ENCODE assay signal across 9 mouse cellular contexts in the genomic region with DNA sequence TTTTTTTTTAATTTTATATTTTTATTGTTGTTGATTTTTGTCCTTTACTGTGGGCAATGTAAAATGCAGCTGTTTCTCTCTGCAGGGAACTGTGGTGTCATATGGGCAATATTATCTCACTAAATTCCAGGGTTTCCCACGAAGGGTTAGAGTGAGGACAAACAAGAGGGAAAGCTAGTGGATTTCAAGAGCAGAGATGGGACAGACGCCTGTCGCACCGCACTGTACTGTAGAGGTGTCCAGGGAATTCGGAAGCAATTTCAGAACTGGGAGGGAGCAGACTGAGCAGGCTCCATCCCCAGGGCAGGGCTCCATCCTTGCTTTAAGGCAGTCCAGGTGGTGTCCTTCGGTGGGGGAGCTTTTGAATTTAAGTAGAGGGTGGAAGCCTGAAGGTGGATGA. TPM values are rescaled to one million over a fixed set of nuclear protein-coding genes. Genes with fewer than 3 reads are reported as not detected.
DNase-seq lines count a peak whose midpoint lies in the region; ATAC-seq and TF ChIP-seq lines count a peak whose summit lies in the region.
"Had no signal": no experiment of that assay in that cellular context is flagged by ENCODE, and none has a peak within 500 bp of the region (broad histone marks: within the 10 kb centered on the region; RNA-seq: fewer than 3 reads in every experiment).

No protein-coding gene starts in this region.

- peak; percentile 7 for DNase-seq in embryo, embryonic 10.5 days (ENCODE audit: low spot score)
- no peak for DNase-seq in embryo, embryonic 10 days (ENCODE audit: low spot score)
- peak; percentile 19 for DNase-seq in hindbrain, embryonic 11.5 days (ENCODE audit: low spot score)
- no peak for DNase-seq in midbrain, postnatal 0 days (ENCODE audit: low spot score)
- DNase-seq in layer of hippocampus, adult 11-12 months (ENCODE audit: low spot score): no peak
- no peak for DNase-seq in urinary bladder, postnatal 25 days (ENCODE audit: low spot score)

- no peaks in the 10 kb centered on the region for H3K4me1 ChIP-seq in hindbrain, embryonic 11.5 days (replicated peaks; ENCODE audit: control insufficient read depth, insufficient read depth, low read length)
- H3K4me1 ChIP-seq in limb, embryonic 15.5 days: peaks cover 12% of the 10 kb centered on the region
- 0 out of 2 replicates have a peak, but pooled peaks cover 3% of the 10 kb centered on the region for H3K4me1 ChIP-seq in midbrain, postnatal 0 days (ENCODE audit: insufficient read depth, low read length)

- ATAC-seq in common myeloid progenitor, adult 5-6 weeks (replicated peaks; ENCODE audit: low read depth, poor library complexity, severe bottlenecking): peak; percentile 21; the same call in 1 of the 2 replicates
- 0 out of 2 replicates have a peak, but pooled peaks have one; percentile 44 for ATAC-seq in hindbrain, embryonic 11.5 days (ENCODE audit: low FRiP score)
- no peak for ATAC-seq in limb, embryonic 15.5 days (ENCODE audit: insufficient number of reproducible peaks, low FRiP score, low TSS enrichment, low read depth)
- no peak for ATAC-seq in midbrain, postnatal 0 days (ENCODE audit: low FRiP score)

- H3K27me3 ChIP-seq in hindbrain, embryonic 11.5 days (ENCODE audit: control insufficient read depth, insufficient read depth, low read length): no peaks in the 10 kb centered on the region
- no peaks in the 10 kb centered on the region for H3K27me3 ChIP-seq in limb, embryonic 15.5 days
- no peaks in the 10 kb centered on the region for H3K27me3 ChIP-seq in midbrain, postnatal 0 days (ENCODE audit: insufficient read depth, low read length)

- H3K4me3 ChIP-seq in hindbrain, embryonic 11.5 days (ENCODE audit: low read depth, low read length): 0 out of 2 replicates have a peak overlapping the region, but pooled peaks have one; percentile 6
- H3K4me3 ChIP-seq in limb, embryonic 15.5 days: peak overlapping the region; percentile 41
- H3K4me3 ChIP-seq in midbrain, postnatal 0 days (ENCODE audit: low read depth, low read length): peak overlapping the region; percentile 29

- H3K9ac ChIP-seq in hindbrain, embryonic 11.5 days (ENCODE audit: low read depth, low read length): no peak overlapping the region
- H3K9ac ChIP-seq in limb, embryonic 15.5 days: peak overlapping the region; percentile 17; the same call in 1 of the 2 replicates
- no peak overlapping the region for H3K9ac ChIP-seq in midbrain, postnatal 0 days (replicated peaks; ENCODE audit: low read length, poor library complexity, severe bottlenecking)

- no peaks in the 10 kb centered on the region for H3K36me3 ChIP-seq in hindbrain, embryonic 11.5 days (ENCODE audit: control insufficient read depth, insufficient read depth, low read length)
- H3K36me3 ChIP-seq in limb, embryonic 15.5 days: no peaks in the 10 kb centered on the region
- no peaks in the 10 kb centered on the region for H3K36me3 ChIP-seq in midbrain, postnatal 0 days (ENCODE audit: insufficient read depth, low read length)

- no peak overlapping the region for H3K27ac ChIP-seq in hindbrain, embryonic 11.5 days (ENCODE audit: low read depth, low read length)
- H3K27ac ChIP-seq in limb, embryonic 15.5 days: no peak overlapping the region
- H3K27ac ChIP-seq in midbrain, postnatal 0 days (ENCODE audit: low read depth, low read length): no peak overlapping the region

- 0 out of 2 replicates have a peak overlapping the region, but pooled peaks have one; percentile 17 for H3K4me2 ChIP-seq in hindbrain, embryonic 11.5 days (replicated peaks; ENCODE audit: low read depth, low read length)
- peak overlapping the region; percentile 43 for H3K4me2 ChIP-seq in limb, embryonic 15.5 days
- H3K4me2 ChIP-seq in midbrain, postnatal 0 days (ENCODE audit: low read depth, low read length, poor library complexity, severe bottlenecking): peak overlapping the region; percentile 32; the same call in 1 of the 2 replicates

- H3K9me3 ChIP-seq in hindbrain, embryonic 11.5 days (ENCODE audit: control insufficient read depth, low read length): no peaks in the 10 kb centered on the region
- no peaks in the 10 kb centered on the region for H3K9me3 ChIP-seq in limb, embryonic 15.5 days
- H3K9me3 ChIP-seq in midbrain, postnatal 0 days (ENCODE audit: low read length): no peaks in the 10 kb centered on the region

- no peak for TF ChIP-seq CTCF in midbrain, postnatal 0 days (IDR thresholded peaks at IDR 0.05)

- WGBS in hindbrain, embryonic 11.5 days: 45% methylated on average over 6 of the region's 6 CpGs
- WGBS in limb, embryonic 15.5 days: 22% methylated on average over 6 of the region's 6 CpGs
- 52% methylated on average over 6 of the region's 6 CpGs for WGBS in midbrain, postnatal 0 days

RNA-seq across cellular contexts. Expression of gene Selenop, which starts 2.9 kb away (rescaled TPM):
- total RNA-seq in common myeloid progenitor, adult 5-6 weeks (2017): 103 and 104 TPM in 2 replicates
- 92.2 and 99.4 TPM in 2 replicates for polyA plus RNA-seq in hindbrain, embryonic 11.5 days (2014; fragmentation: Nextera tagmentation; extraction: Ambion mirVana)
- polyA plus RNA-seq in limb, embryonic 15.5 days (2015; fragmentation: Nextera tagmentation; extraction: Ambion mirVana): 152 and 158 TPM in 2 replicates
- 267 and 322 TPM in 2 replicates for total RNA-seq in midbrain, postnatal 0 days (2014; rRNA removed)
- polyA plus RNA-seq in midbrain, postnatal 0 days (2015; fragmentation: Nextera tagmentation; extraction: Ambion mirVana): 201 and 233 TPM in 2 replicates

RNA-seq across cellular contexts. Expression of gene Ccdc152, which starts 32.1 kb away (rescaled TPM):
- total RNA-seq in common myeloid progenitor, adult 5-6 weeks (2017): 0.91 and 1.1 TPM in 2 replicates
- 0.18 TPM in 1 of 2 replicates, not detected in the other for polyA plus RNA-seq in hindbrain, embryonic 11.5 days (2014; fragmentation: Nextera tagmentation; extraction: Ambion mirVana)
- polyA plus RNA-seq in limb, embryonic 15.5 days (2015; fragmentation: Nextera tagmentation; extraction: Ambion mirVana): 0.19 and 0.41 TPM in 2 replicates
- total RNA-seq in midbrain, postnatal 0 days (2014; rRNA removed): not detected in 2 replicates
- 0.42 and 0.61 TPM in 2 replicates for polyA plus RNA-seq in midbrain, postnatal 0 days (2015; fragmentation: Nextera tagmentation; extraction: Ambion mirVana)
- total RNA-seq: gastrocnemius, postnatal 36 days had no signal

Comparison
In these comparisons a context has a peak if more than half of its experiments do, and no peak if none do; other contexts are left out.
1. DNase-seq: peak in embryo, embryonic 10.5 days (single experiment) and hindbrain, embryonic 11.5 days (single experiment); none in embryo, embryonic 10 days (single experiment), midbrain, postnatal 0 days (single experiment), layer of hippocampus, adult 11-12 months (single experiment) and urinary bladder, postnatal 25 days (single experiment).
2. ATAC-seq: peak in common myeloid progenitor, adult 5-6 weeks (single experiment) and hindbrain, embryonic 11.5 days (single experiment); none in limb, embryonic 15.5 days (single experiment) and midbrain, postnatal 0 days (single experiment).
3. Peak in every context shown above with its lines, with median percentiles within 50 percentile points of each other: H3K4me2 ChIP-seq and H3K4me3 ChIP-seq.